Mouse (Mus musculus): ENCODE results near the gene Lrmda. TPM values are rescaled to one million over a fixed set of nuclear protein-coding genes. Genes with fewer than 3 reads are reported as not detected.

Lrmda gene
- total RNA-seq, 2 experiments from 2014 or later: 2.6 to 2.9 TPM

- intact Hi-C loops (cut with DNase I): no loop called here
- TF ChIP-seq CTCF (IDR thresholded peaks at IDR 0.05): no peak
These were observed 179.3 kb downstream of the Lrmda start for GRCm38 (mm10) chr14:22198641-22199425.

GRCm38 (mm10) chr14:22201667-22202066 lies 182.2 kb downstream of the Lrmda start:
- no peak for DNase-seq
- intact Hi-C loops (cut with DNase I): no loop called here
- no peak overlapping the region for H3K4me3 ChIP-seq
- H3K27ac ChIP-seq: no peak overlapping the region
- no peak for TF ChIP-seq CTCF (IDR thresholded peaks at IDR 0.05)

More at GRCm38 (mm10) chr14:22198641-22199425, 179.3 kb downstream of the Lrmda start:
- DNase-seq: no peak
- Histone ChIP-seq H3K27ac (no peak overlapping the region), H3K4me3 (no peak overlapping the region)

GRCm38 (mm10) chr14:22210601-22211000 lies 191.1 kb downstream of the Lrmda start:
- Histone ChIP-seq H3K27ac (no peak overlapping the region), H3K4me3 (no peak overlapping the region)
- DNase-seq: no peak
- intact Hi-C loops (cut with DNase I): no loop called here
- TF ChIP-seq CTCF (IDR thresholded peaks at IDR 0.05): no peak

DNA sequence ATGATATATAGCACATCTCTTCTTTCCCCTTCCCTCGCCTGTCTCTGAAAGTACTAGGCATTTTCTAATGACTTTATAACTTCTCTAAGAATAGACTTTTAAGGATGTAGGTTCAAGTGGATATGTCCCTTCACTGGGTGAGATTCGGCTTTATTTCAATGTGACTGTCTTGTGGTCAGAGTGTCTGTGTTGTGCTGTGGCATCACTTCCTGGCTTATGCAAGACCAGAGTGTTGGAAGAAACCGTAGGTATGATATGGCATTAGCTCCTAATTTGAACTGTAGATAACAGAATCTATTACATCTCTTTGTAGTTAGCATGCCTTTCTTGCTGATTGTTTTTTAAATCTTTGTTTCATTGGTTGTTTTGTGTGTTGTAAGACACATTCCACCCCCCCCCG lies 198.7 kb downstream of the Lrmda start:
- TF ChIP-seq CTCF (IDR thresholded peaks at IDR 0.05): no peak
- intact Hi-C loops (cut with DNase I): no loop called here
- Histone ChIP-seq H3K4me3 (no peak overlapping the region), H3K27ac (no peak overlapping the region)
- no peak for DNase-seq

- H3K27ac ChIP-seq: no peak overlapping the region
- no peak overlapping the region for H3K4me3 ChIP-seq
- no peak for DNase-seq
- intact Hi-C loops (cut with DNase I): no loop called here
- no peak for TF ChIP-seq CTCF (IDR thresholded peaks at IDR 0.05)
These were observed 202.5 kb downstream of the Lrmda start for GRCm38 (mm10) chr14:22222038-22222437.

DNA sequence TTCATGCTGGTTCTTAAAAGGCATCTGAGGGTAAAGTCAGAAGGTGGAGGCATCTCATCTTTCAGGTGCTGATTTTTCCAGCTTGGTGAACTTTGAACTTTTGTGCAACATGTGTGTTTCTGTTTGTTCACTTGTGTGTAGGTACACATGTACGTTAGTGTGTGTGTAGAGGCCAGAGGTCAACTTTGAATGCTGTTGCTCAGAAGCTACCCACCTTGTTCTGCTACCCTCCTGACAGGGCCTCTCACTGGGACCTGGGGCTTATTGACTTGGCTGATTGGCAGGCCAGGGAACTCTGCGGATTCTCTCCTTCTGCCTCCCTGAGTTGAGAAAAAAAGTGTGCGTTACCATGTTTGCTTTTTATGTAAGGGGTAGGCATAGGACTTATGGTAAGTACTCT lies 203.1 kb downstream of the Lrmda start:
- no peak for TF ChIP-seq CTCF (IDR thresholded peaks at IDR 0.05)
- DNase-seq: no peak
- no peak overlapping the region for H3K27ac ChIP-seq
- H3K4me3 ChIP-seq: no peak overlapping the region
- intact Hi-C loops (cut with DNase I): no loop called here

DNA sequence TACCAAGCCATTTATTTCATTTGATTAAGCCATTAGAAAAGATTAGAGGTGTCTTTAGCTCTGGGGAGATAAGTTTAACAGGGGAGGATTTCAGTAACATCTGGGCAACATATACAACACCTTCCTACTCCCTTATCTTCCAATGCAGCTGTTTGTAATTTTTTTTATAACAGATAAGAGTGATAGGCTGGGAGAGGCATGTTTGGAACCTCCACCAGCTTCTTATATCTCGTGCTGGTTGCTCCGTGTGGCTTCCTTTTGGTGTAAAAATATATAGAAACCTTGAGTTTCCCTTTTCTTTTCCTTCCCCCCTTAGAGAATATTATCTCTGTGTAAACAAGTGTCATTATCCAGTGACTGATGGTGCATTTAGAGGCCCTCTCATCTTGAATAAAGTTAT lies 206.7 kb downstream of the Lrmda start:
- intact Hi-C loops (cut with DNase I): no loop called here
- Histone ChIP-seq H3K27ac (no peak overlapping the region), H3K4me3 (no peak overlapping the region)
- no peak for TF ChIP-seq CTCF (IDR thresholded peaks at IDR 0.05)
- no peak for DNase-seq

- no peak for DNase-seq
- intact Hi-C loops (cut with DNase I): no loop called here
- H3K4me3 ChIP-seq: no peak overlapping the region
- no peak overlapping the region for H3K27ac ChIP-seq
- TF ChIP-seq CTCF (IDR thresholded peaks at IDR 0.05): no peak
These were observed 208.9 kb downstream of the Lrmda start for GRCm38 (mm10) chr14:22228253-22228968.

- H3K27ac ChIP-seq: no peak overlapping the region
- no peak for TF ChIP-seq CTCF (IDR thresholded peaks at IDR 0.05)
- H3K4me3 ChIP-seq: no peak overlapping the region
- no peak for DNase-seq
- intact Hi-C loops (cut with DNase I): no loop called here
These were observed 220.8 kb downstream of the Lrmda start for GRCm38 (mm10) chr14:22240315-22240714.

GRCm38 (mm10) chr14:22255458-22255857 lies 235.9 kb downstream of the Lrmda start:
- no peak for TF ChIP-seq CTCF (IDR thresholded peaks at IDR 0.05)
- no peak for DNase-seq
- Histone ChIP-seq H3K4me3 (no peak overlapping the region), H3K27ac (no peak overlapping the region)
- intact Hi-C loops (cut with DNase I): no loop called here

GRCm38 (mm10) chr14:22256274-22256673 lies 236.8 kb downstream of the Lrmda start:
- no peak for TF ChIP-seq CTCF (IDR thresholded peaks at IDR 0.05)

GRCm38 (mm10) chr14:22259376-22260032 lies 240.0 kb downstream of the Lrmda start:
- intact Hi-C loops (cut with DNase I): no loop called here
- H3K4me3 ChIP-seq: no peak overlapping the region; the same call in 1 of the 2 replicates
- no peak overlapping the region for H3K27ac ChIP-seq
- DNase-seq: no peak
- no peak for TF ChIP-seq CTCF (IDR thresholded peaks at IDR 0.05)

More at GRCm38 (mm10) chr14:22256274-22256673, 236.8 kb downstream of the Lrmda start:
- intact Hi-C loops (cut with DNase I): no loop called here
- no peak overlapping the region for H3K27ac ChIP-seq
- DNase-seq: no peak
- H3K4me3 ChIP-seq: no peak overlapping the region

DNA sequence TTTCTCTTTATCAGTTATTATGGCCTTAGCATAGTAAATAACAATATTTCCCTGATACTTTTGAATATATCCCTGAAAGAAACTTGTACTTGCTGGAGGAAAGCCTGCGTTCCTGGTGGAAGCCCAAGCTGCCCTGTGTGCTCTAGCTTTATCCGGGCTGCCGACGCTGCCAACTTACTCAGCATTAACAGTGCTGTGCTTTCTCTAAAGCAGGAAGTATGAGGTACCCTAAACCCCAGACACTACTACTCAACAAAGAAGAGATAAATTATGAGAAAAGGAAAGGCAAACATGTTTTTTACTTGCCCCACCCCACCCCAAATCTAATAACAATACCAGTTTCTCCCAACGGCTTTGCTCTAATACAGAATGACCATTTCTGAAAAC lies 240.5 kb downstream of the Lrmda start:
- H3K27ac ChIP-seq: no peak overlapping the region
- no peak overlapping the region for H3K4me3 ChIP-seq
- TF ChIP-seq CTCF (IDR thresholded peaks at IDR 0.05): no peak
- DNase-seq: no peak
- intact Hi-C loops (cut with DNase I): no loop called here

Measured in gastrocnemius, adult 2 months (tissue).